Mouse (Mus musculus) bone marrow macrophage, adult 2 months (primary cell): ENCODE measurements around the gene Pdgfb.

Experiments
- CTCF ChIP-seq: IDR thresholded peaks from 2 replicates; pipeline ENCODE4 v1.5.1; 2012; ENCODE audit warnings: low read depth, mild to moderate bottlenecking, low read length, moderate library complexity
- POLR2A ChIP-seq: IDR thresholded peaks from 2 replicates; pipeline ENCODE4 v1.6.1; 2012; ENCODE audit warnings: mild to moderate bottlenecking, low read depth, low read length, borderline replicate concordance

DNA sequence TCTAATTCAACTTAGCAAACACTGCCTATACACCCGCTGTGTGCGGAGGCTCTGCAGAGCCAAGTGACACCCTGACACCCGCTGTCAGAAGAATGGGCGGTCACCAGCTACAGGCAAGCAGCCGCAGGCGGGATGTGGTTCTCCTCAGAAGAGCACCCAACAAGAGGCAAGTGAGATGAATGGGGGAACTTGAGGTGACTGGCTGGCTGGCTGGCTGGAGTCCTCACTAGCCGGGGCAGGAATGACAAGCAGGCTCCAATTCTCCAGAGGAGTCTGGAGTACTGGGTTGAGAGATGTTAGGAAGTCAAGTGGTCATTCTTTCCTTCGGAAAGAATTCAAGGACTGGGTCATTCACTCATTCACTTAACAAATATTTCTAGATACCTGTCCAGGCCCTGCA, 58.2 kb downstream of the Pdgfb start:
- TF ChIP-seq CTCF = no peak
- no peak for TF ChIP-seq POLR2A
